Mouse (Mus musculus) heart, embryonic 15.5 days (tissue): ENCODE results near the gene Sgta. TPM values are rescaled to one million over a fixed set of nuclear protein-coding genes. Genes with fewer than 3 reads are reported as not detected.

Experiments used
- ATAC-seq: fragments of 200-750 bp; cut with Nextera tagmentation; replicated peaks from 2 replicates; pipeline ENCODE4 v1.8.0; 2017; ENCODE audit warnings: low read depth, moderate TSS enrichment; ENCODE audit not compliant: insufficient number of reproducible peaks, insufficient read depth, low FRiP score
- H3K27ac ChIP-seq: fragments of 300-500 bp; sonication (generic); 2 replicates; pipeline ENCODE4 v1.5.1; 2015; ENCODE audit warnings: mild to moderate bottlenecking, inconsistent platforms
- H3K27me3 ChIP-seq: fragments of 300-500 bp; sonication (generic); 2 replicates; pipeline ENCODE4 v1.6.1; 2015; ENCODE audit warnings: inconsistent platforms
- H3K36me3 ChIP-seq: fragments of 300-500 bp; sonication (generic); 2 replicates; pipeline ENCODE4 v1.6.1; 2015; ENCODE audit warnings: mild to moderate bottlenecking, inconsistent platforms
- H3K4me1 ChIP-seq: fragments of 300-500 bp; sonication (generic); replicated peaks from 2 replicates; pipeline ENCODE4 v1.6.1; 2015; ENCODE audit warnings: inconsistent platforms
- H3K4me2 ChIP-seq: fragments of 300-500 bp; sonication (generic); 2 replicates; pipeline ENCODE4 v1.6.1; 2015; ENCODE audit warnings: inconsistent platforms, mild to moderate bottlenecking, moderate library complexity
- H3K4me3 ChIP-seq: fragments of 300-500 bp; sonication (generic); 2 replicates; pipeline ENCODE4 v1.5.1; 2015; ENCODE audit warnings: mild to moderate bottlenecking, inconsistent platforms
- H3K9ac ChIP-seq: fragments of 300-500 bp; sonication (generic); 2 replicates; pipeline ENCODE4 v1.6.1; 2015; ENCODE audit warnings: mild to moderate bottlenecking, inconsistent platforms
- H3K9me3 ChIP-seq: fragments of 300-500 bp; sonication (generic); replicated peaks from 2 replicates; pipeline ENCODE4 v1.6.1; 2016; ENCODE audit warnings: inconsistent platforms
- WGBS: fragments of 180-500 bp; shearing (Covaris S2); methylation state at CpG from one replicate; pipeline ENCODE4 v1.1.7; 2015; ENCODE audit warnings: mixed read lengths; 5-methylcytosine and 5-hydroxymethylcytosine counted together
- polyA plus RNA-seq: library from polyadenylated mRNA; unstranded; fragments of >200 nt; fragmentation: Nextera tagmentation; extraction: Ambion mirVana; gene quantifications from 2 replicates; pipeline ENCODE4 v1.2.1, GENCODE M21; 2015

Gene Sgta
- polyA plus RNA-seq, 1 experiment from 2014 or later: 133 TPM

- H3K27ac ChIP-seq: no peak overlapping the region
- WGBS: 68% methylated on average over 10 of the region's 10 CpGs
- H3K4me3 ChIP-seq: no peak overlapping the region
- H3K4me1 ChIP-seq: peaks cover 11% of the 10 kb centered on the region
- H3K27me3 ChIP-seq: peaks cover 23% of the 10 kb centered on the region
- H3K9ac ChIP-seq: no peak overlapping the region
- H3K9me3 ChIP-seq: no peaks in the 10 kb centered on the region
- ATAC-seq: no peak
- no peak overlapping the region for H3K4me2 ChIP-seq
- peaks cover 16% of the 10 kb centered on the region; the same call in 1 of the 2 replicates for H3K36me3 ChIP-seq
Measured at GRCm38 (mm10) chr10:81029031-81029430, 30.9 kb downstream of the Sgta start.

GRCm38 (mm10) chr10:81028219-81028618, 31.8 kb downstream of the Sgta start:
- no peak overlapping the region for H3K9ac ChIP-seq
- H3K4me2 ChIP-seq: no peak overlapping the region
- no peak overlapping the region for H3K27ac ChIP-seq
- H3K27me3 ChIP-seq: peaks cover 31% of the 10 kb centered on the region
- no peak overlapping the region for H3K4me3 ChIP-seq
- H3K4me1 ChIP-seq: peaks cover 11% of the 10 kb centered on the region
- ATAC-seq: no peak
- H3K36me3 ChIP-seq: peaks cover 16% of the 10 kb centered on the region; the same call in 1 of the 2 replicates
- no peaks in the 10 kb centered on the region for H3K9me3 ChIP-seq

- Histone ChIP-seq H3K27me3 (peaks cover 40% of the 10 kb centered on the region), H3K4me3 (no peak overlapping the region), H3K4me2 (no peak overlapping the region), H3K4me1 (peaks cover 11% of the 10 kb centered on the region), H3K27ac (no peak overlapping the region), H3K36me3 (0 out of 2 replicates have a peak, but pooled peaks cover 9% of the 10 kb centered on the region), H3K9ac (no peak overlapping the region), H3K9me3 (no peaks in the 10 kb centered on the region)
- ATAC-seq: no peak
- WGBS: 37% methylated on average over 4 of the region's 4 CpGs
Measured at GRCm38 (mm10) chr10:81027331-81027730, 32.6 kb downstream of the Sgta start.

- Histone ChIP-seq H3K36me3 (0 out of 2 replicates have a peak, but pooled peaks cover 9% of the 10 kb centered on the region), H3K27ac (no peak overlapping the region), H3K4me2 (no peak overlapping the region), H3K9me3 (no peaks in the 10 kb centered on the region), H3K4me3 (no peak overlapping the region), H3K9ac (no peak overlapping the region), H3K27me3 (peaks cover 44% of the 10 kb centered on the region), H3K4me1 (peaks cover 11% of the 10 kb centered on the region)
- 90% methylated on average over 5 of the region's 5 CpGs for WGBS
- ATAC-seq: no peak
Measured at GRCm38 (mm10) chr10:81026857-81027256, 33.1 kb downstream of the Sgta start.

- Histone ChIP-seq H3K9me3 (no peaks in the 10 kb centered on the region), H3K27ac (no peak within 1 kb of the TSS), H3K4me1 (peaks cover 11% of the 10 kb centered on the region), H3K4me3 (peak within 1 kb of the TSS; percentile 12; the same call in 1 of the 2 replicates), H3K4me2 (peak within 1 kb of the TSS; percentile 47), H3K9ac (no peak within 1 kb of the TSS), H3K36me3 (0 out of 2 replicates have a peak, but pooled peaks cover under 1% of the 10 kb centered on the region), H3K27me3 (peaks cover 55% of the 10 kb centered on the region)
- WGBS: 47% methylated on average over 12 of the region's 12 CpGs
- ATAC-seq: no peak
Measured at GRCm38 (mm10) chr10:81025639-81026275, 34.2 kb downstream of the Sgta start, which contains the start of gene Diras1. Diras1 (minus strand) TSS chr10:81025662.

GRCm38 (mm10) chr10:81025047-81025621, 34.8 kb downstream of the Sgta start:
- H3K4me2 ChIP-seq: peak overlapping the region; percentile 47
- peaks cover 11% of the 10 kb centered on the region for H3K4me1 ChIP-seq
- H3K36me3 ChIP-seq: no peaks in the 10 kb centered on the region
- WGBS: 4% methylated on average over 37 of the region's 43 CpGs
- ATAC-seq: 0 out of 2 replicates have a peak, but pooled peaks have one; percentile 15
- H3K9ac ChIP-seq: no peak overlapping the region
- H3K9me3 ChIP-seq: no peaks in the 10 kb centered on the region
- peak overlapping the region; percentile 12; the same call in 1 of the 2 replicates for H3K4me3 ChIP-seq
- H3K27me3 ChIP-seq: peaks cover 58% of the 10 kb centered on the region
- no peak overlapping the region for H3K27ac ChIP-seq

GRCm38 (mm10) chr10:81024346-81024937, 35.5 kb downstream of the Sgta start:
- Histone ChIP-seq H3K27ac (no peak overlapping the region), H3K4me1 (peaks cover 11% of the 10 kb centered on the region), H3K4me3 (no peak overlapping the region), H3K27me3 (peaks cover 58% of the 10 kb centered on the region), H3K4me2 (no peak overlapping the region), H3K9me3 (no peaks in the 10 kb centered on the region), H3K9ac (no peak overlapping the region), H3K36me3 (no peaks in the 10 kb centered on the region)
- ATAC-seq: no peak
- WGBS: 63% methylated on average over 5 of the region's 5 CpGs

GRCm38 (mm10) chr10:81022744-81023143, 37.2 kb downstream of the Sgta start:
- ATAC-seq: no peak
- Histone ChIP-seq H3K36me3 (no peaks in the 10 kb centered on the region), H3K4me1 (peaks cover 11% of the 10 kb centered on the region), H3K27ac (no peak overlapping the region), H3K4me2 (no peak overlapping the region), H3K9ac (no peak overlapping the region), H3K9me3 (no peaks in the 10 kb centered on the region), H3K27me3 (peaks cover 58% of the 10 kb centered on the region), H3K4me3 (no peak overlapping the region)
- WGBS: 56% methylated on average over 8 of the region's 8 CpGs

- 7% methylated on average over 26 of the region's 26 CpGs for WGBS
- Histone ChIP-seq H3K4me1 (peaks cover 3% of the 10 kb centered on the region; the same call in 1 of the 2 replicates), H3K4me3 (no peak overlapping the region), H3K9ac (no peak overlapping the region), H3K27me3 (peaks cover 58% of the 10 kb centered on the region), H3K9me3 (no peaks in the 10 kb centered on the region), H3K36me3 (no peaks in the 10 kb centered on the region), H3K4me2 (peak overlapping the region; percentile 33; the same call in 1 of the 2 replicates), H3K27ac (no peak overlapping the region)
- ATAC-seq: no peak
Measured at GRCm38 (mm10) chr10:81021547-81022110, 38.4 kb downstream of the Sgta start.

GRCm38 (mm10) chr10:81020207-81020606, 39.8 kb downstream of the Sgta start:
- no peak overlapping the region for H3K27ac ChIP-seq
- H3K9ac ChIP-seq: no peak overlapping the region
- no peak overlapping the region for H3K4me2 ChIP-seq
- ATAC-seq: no peak
- no peaks in the 10 kb centered on the region for H3K36me3 ChIP-seq
- no peaks in the 10 kb centered on the region for H3K9me3 ChIP-seq
- peaks cover 2% of the 10 kb centered on the region; the same call in 1 of the 2 replicates for H3K4me1 ChIP-seq
- no peak overlapping the region for H3K4me3 ChIP-seq
- WGBS: 40% methylated on average over 2 of the region's 2 CpGs
- H3K27me3 ChIP-seq: peaks cover 48% of the 10 kb centered on the region

- Histone ChIP-seq H3K27me3 (peaks cover 42% of the 10 kb centered on the region), H3K36me3 (no peaks in the 10 kb centered on the region), H3K4me3 (no peak overlapping the region), H3K27ac (no peak overlapping the region), H3K9ac (no peak overlapping the region), H3K9me3 (no peaks in the 10 kb centered on the region), H3K4me1 (peaks cover 4% of the 10 kb centered on the region; the same call in 1 of the 2 replicates), H3K4me2 (no peak overlapping the region)
- no peak for ATAC-seq
- WGBS: 55% methylated on average over 6 of the region's 6 CpGs
Measured at GRCm38 (mm10) chr10:81019687-81020086, 40.3 kb downstream of the Sgta start.
